Mouse (Mus musculus): ENCODE measurements at regions not wholly inside any gene's neighbourhood (a gene's known extent, or its start where the extent isn't known, plus 50 kb on each side); places are given as distances from the start of the nearest gene placed in this dataset.

GRCm38 (mm10) chr1:35331602-35332339, 482.0 kb downstream of the Plekhb2 start:
- DNase-seq (ENCODE audit: low spot score in 2 of 2) = peak; percentile 6 to 19

- DNase-seq (ENCODE audit: low spot score in 2 of 2) = no peak
Measured at GRCm38 (mm10) chr1:35332340-35332684, 482.5 kb downstream of the Plekhb2 start.

GRCm38 (mm10) chr1:35337647-35338046, 487.9 kb downstream of the Plekhb2 start:
- DNase-seq (ENCODE audit: low spot score in 2 of 2) = no peak

- no peak for DNase-seq (ENCODE audit: low spot score in 2 of 2)
Measured at GRCm38 (mm10) chr1:35338184-35338583, 488.4 kb downstream of the Plekhb2 start.

GRCm38 (mm10) chr1:35344539-35344938, 494.8 kb downstream of the Plekhb2 start:
- DNase-seq (ENCODE audit: low spot score in 2 of 2) = no peak

GRCm38 (mm10) chr1:35348294-35348693, 498.5 kb downstream of the Plekhb2 start:
- DNase-seq (ENCODE audit: low spot score in 2 of 2) = no peak

- no peak for DNase-seq (ENCODE audit: low spot score in 2 of 2)
Measured at GRCm38 (mm10) chr1:35358981-35359380, 509.2 kb downstream of the Plekhb2 start.

- DNase-seq (ENCODE audit: low spot score in 2 of 2) = peak in 1 of 2 experiments; percentile 43
Measured at GRCm38 (mm10) chr1:35361465-35361864, 511.7 kb downstream of the Plekhb2 start.

GRCm38 (mm10) chr1:35362836-35363235, 513.1 kb downstream of the Plekhb2 start:
- peak in 1 of 2 experiments; percentile 13 for DNase-seq (ENCODE audit: low spot score in 2 of 2)

- DNase-seq (ENCODE audit: low spot score in 2 of 2) = no peak
Measured at GRCm38 (mm10) chr1:35366559-35366958, 516.8 kb downstream of the Plekhb2 start.

- DNase-seq (ENCODE audit: low spot score in 2 of 2) = no peak
Measured at GRCm38 (mm10) chr1:35372751-35373150, 523.0 kb downstream of the Plekhb2 start.

- no peak for DNase-seq (ENCODE audit: low spot score in 2 of 2)
Measured at GRCm38 (mm10) chr1:35380633-35381385, 531.0 kb downstream of the Plekhb2 start.

GRCm38 (mm10) chr1:35385430-35385829, 535.7 kb downstream of the Plekhb2 start:
- DNase-seq (ENCODE audit: low spot score in 2 of 2) = peak; percentile 57 to 75

- peak; percentile 38 to 61 for DNase-seq (ENCODE audit: low spot score in 2 of 2)
Measured at GRCm38 (mm10) chr1:35388181-35388580, 538.4 kb downstream of the Plekhb2 start.

GRCm38 (mm10) chr1:35390371-35390770, 540.6 kb downstream of the Plekhb2 start:
- no peak for DNase-seq (ENCODE audit: low spot score in 2 of 2)

- no peak for DNase-seq (ENCODE audit: low spot score in 2 of 2)
Measured at GRCm38 (mm10) chr1:35390858-35391586, 541.2 kb downstream of the Plekhb2 start.

GRCm38 (mm10) chr1:35393550-35394118, 543.9 kb downstream of the Plekhb2 start:
- DNase-seq (ENCODE audit: low spot score in 2 of 2) = no peak

GRCm38 (mm10) chr1:35400674-35401359, 551.0 kb downstream of the Plekhb2 start:
- DNase-seq (ENCODE audit: low spot score in 2 of 2) = no peak

GRCm38 (mm10) chr1:35402995-35403394, 553.2 kb downstream of the Plekhb2 start:
- peak; percentile 25 to 34 for DNase-seq (ENCODE audit: low spot score in 2 of 2)

GRCm38 (mm10) chr1:35405418-35405817, 555.6 kb downstream of the Plekhb2 start:
- DNase-seq (ENCODE audit: low spot score in 2 of 2) = no peak

GRCm38 (mm10) chr1:35415646-35416045, 565.9 kb downstream of the Plekhb2 start:
- no peak for DNase-seq (ENCODE audit: low spot score in 2 of 2)
